Mouse (Mus musculus) heart, postnatal 14 days (tissue): ENCODE measurements around the gene Mier1. TPM values are rescaled to one million over a fixed set of nuclear protein-coding genes. Genes with fewer than 3 reads are reported as not detected.
A peak's percentile ranks its signal among the peaks of the same experiment; 100 is the strongest.
"Not testable (repeated sequence)": the region's sequence is repeated elsewhere in the genome, so short reads cannot be mapped to it uniquely, and the experiment has no call there.

Source experiments
- DNase-seq, 2 experiments: peaks; one replicate each; pipeline ENCODE4 v3.0.0; 2021 to 2022
- intact Hi-C: fragments of 180-260 bp; cut with DNase I; formaldehyde crosslinking; loops from one replicate; pipeline ENCODE4 v1.15.1; 2025
- total RNA-seq, 2 experiments: library from RNA; stranded (reverse); gene quantifications; 2 replicates each; pipeline ENCODE4 v1.2.3; 2021

The Mier1 gene
- total RNA-seq, 2 experiments from 2014 or later = 40.0 to 41.7 TPM

- DNase-seq = peak; percentile 83 to 90
- intact Hi-C loops = loop anchor here (1.0 to 5.0 kb wide), 2 partner anchors 66 to 159 kb away; no protein-coding TSS in a partner anchor
These were observed 32.1 kb downstream of the Mier1 start for GRCm38 (mm10) chr4:103146339-103146738.

GRCm38 (mm10) chr4:103151946-103152345, 37.8 kb downstream of the Mier1 start:
- no peak for DNase-seq
- intact Hi-C loops = no loop called here

GRCm38 (mm10) chr4:103158781-103159180, 44.6 kb downstream of the Mier1 start:
- DNase-seq = no peak
- intact Hi-C loops = no loop called here

- intact Hi-C loops = not testable (repeated sequence)
These were observed 52.0 kb downstream of the Mier1 start for GRCm38 (mm10) chr4:103166198-103166597.

GRCm38 (mm10) chr4:103171256-103171655, 57.1 kb downstream of the Mier1 start:
- intact Hi-C loops = no loop called here
- DNase-seq = no peak

More at GRCm38 (mm10) chr4:103166198-103166597, 52.0 kb downstream of the Mier1 start:
- not testable (repeated sequence) for DNase-seq

GRCm38 (mm10) chr4:103173507-103173906, 59.3 kb downstream of the Mier1 start:
- DNase-seq = no peak
- intact Hi-C loops = no loop called here

- intact Hi-C loops = no loop called here
- DNase-seq = no peak
These were observed 59.8 kb downstream of the Mier1 start for GRCm38 (mm10) chr4:103174001-103174400.

- intact Hi-C loops = no loop called here
- DNase-seq = no peak
These were observed 63.5 kb downstream of the Mier1 start for GRCm38 (mm10) chr4:103177681-103178080.

- DNase-seq = peak; percentile 36 to 49
- intact Hi-C loops = no loop called here
These were observed 64.6 kb downstream of the Mier1 start for GRCm38 (mm10) chr4:103178635-103179318.

GRCm38 (mm10) chr4:103179581-103179980, 65.4 kb downstream of the Mier1 start:
- intact Hi-C loops = no loop called here
- DNase-seq = no peak

GRCm38 (mm10) chr4:103180300-103180888, 66.2 kb downstream of the Mier1 start:
- DNase-seq = no peak
- intact Hi-C loops = no loop called here

GRCm38 (mm10) chr4:103188786-103189640, 74.8 kb downstream of the Mier1 start:
- DNase-seq = no peak
- intact Hi-C loops = no loop called here

GRCm38 (mm10) chr4:103192421-103192820, 78.2 kb downstream of the Mier1 start:
- DNase-seq = no peak
- intact Hi-C loops = no loop called here

- intact Hi-C loops = no loop called here
These were observed 83.2 kb downstream of the Mier1 start for GRCm38 (mm10) chr4:103197401-103197800.

GRCm38 (mm10) chr4:103199086-103199485, 84.9 kb downstream of the Mier1 start:
- no peak for DNase-seq
- intact Hi-C loops = no loop called here

More at GRCm38 (mm10) chr4:103197401-103197800, 83.2 kb downstream of the Mier1 start:
- DNase-seq = no peak

- intact Hi-C loops = no loop called here
- no peak for DNase-seq
These were observed 85.9 kb downstream of the Mier1 start for GRCm38 (mm10) chr4:103200046-103200445.

- no peak for DNase-seq
- intact Hi-C loops = no loop called here
These were observed 89.5 kb downstream of the Mier1 start for GRCm38 (mm10) chr4:103203646-103204045.

GRCm38 (mm10) chr4:103208553-103208952, 94.4 kb downstream of the Mier1 start:
- intact Hi-C loops = no loop called here
- no peak for DNase-seq

- no peak for DNase-seq
- intact Hi-C loops = loop anchor here (5.0 kb wide), 1 partner anchor 67 kb away; no protein-coding TSS in a partner anchor
These were observed 99.8 kb downstream of the Mier1 start for GRCm38 (mm10) chr4:103213859-103214497.

GRCm38 (mm10) chr4:103214498-103214924, 100.3 kb downstream of the Mier1 start:
- intact Hi-C loops = loop anchor here (5.0 kb wide), 1 partner anchor 67 kb away; no protein-coding TSS in a partner anchor
- peak; percentile 77 to 79 for DNase-seq
